Mouse (Mus musculus) ES-E14 (cell line): Measurements from ENCODE around the gene Nwd2. TPM values are rescaled to one million over a fixed set of nuclear protein-coding genes. Genes with fewer than 3 reads are reported as not detected.

ENCODE experiments used
- DNase-seq: peaks from one replicate; pipeline ENCODE4 v3.0.0-alpha.2; 2013; ENCODE audit warnings: low read depth, low spot score
- H3K27ac ChIP-seq: 2 replicates; pipeline ENCODE4 v1.5.1; 2012; ENCODE audit warnings: low read depth, mild to moderate bottlenecking, low read length, moderate library complexity, mixed read lengths; ENCODE audit not compliant: poor library complexity, insufficient read depth, severe bottlenecking
- H3K36me3 ChIP-seq: 2 replicates; pipeline ENCODE4 v1.6.1; 2012; ENCODE audit warnings: mild to moderate bottlenecking, low read length, moderate library complexity, mixed read lengths; ENCODE audit not compliant: control insufficient read depth, poor library complexity, insufficient read depth, severe bottlenecking
- H3K4me1 ChIP-seq, 2 experiments: fragments of 150-350 bp in 1 of 2; sonication (generic) in 1 of 2; 2 replicates each; pipeline ENCODE4 v1.6.1; 2012; ENCODE audit warnings: low read length in 2 of 2, mild to moderate bottlenecking in 1 of 2, mixed read lengths in 1 of 2; ENCODE audit not compliant: control insufficient read depth in 2 of 2, insufficient read depth in 2 of 2, poor library complexity in 1 of 2
- H3K4me3 ChIP-seq, 2 experiments: fragments of 150-350 bp in 1 of 2; sonication (generic) in 1 of 2; 2 replicates each; pipeline ENCODE4 v1.5.1; 2012; ENCODE audit warnings: low read length in 2 of 2, low read depth in 1 of 2, mild to moderate bottlenecking in 1 of 2, mixed read lengths in 1 of 2; ENCODE audit not compliant: insufficient read depth in 1 of 2, poor library complexity in 1 of 2, severe bottlenecking in 1 of 2
- H3K9ac ChIP-seq: 2 replicates; pipeline ENCODE4 v1.6.1; 2012; ENCODE audit warnings: low read depth, mild to moderate bottlenecking, low read length, mixed read lengths; ENCODE audit not compliant: poor library complexity, insufficient read depth, severe bottlenecking
- H3K9me3 ChIP-seq: fragments of 150-350 bp; sonication (generic); 2 replicates; pipeline ENCODE4 v1.6.1; 2012; ENCODE audit warnings: low read depth, mild to moderate bottlenecking, low read length; ENCODE audit not compliant: control insufficient read depth, insufficient read depth
- CHD2 ChIP-seq: IDR thresholded peaks from 2 replicates; pipeline ENCODE4 v1.6.1; 2014; ENCODE audit warnings: mild to moderate bottlenecking, low read depth, low read length, inconsistent platforms
- HCFC1 ChIP-seq: IDR thresholded peaks from 2 replicates; pipeline ENCODE4 v1.6.1; 2012; ENCODE audit warnings: low read length, inconsistent platforms, borderline replicate concordance; ENCODE audit not compliant: insufficient read depth
- MAFK ChIP-seq: IDR thresholded peaks from 2 replicates; pipeline ENCODE4 v1.6.1; 2014; ENCODE audit warnings: mild to moderate bottlenecking, low read depth, low read length, inconsistent platforms; ENCODE audit not compliant: insufficient read depth
- ZC3H11A ChIP-seq: IDR thresholded peaks from 2 replicates; pipeline ENCODE4 v1.6.1; 2012; ENCODE audit warnings: low read depth, mild to moderate bottlenecking, inconsistent platforms, low read length, borderline replicate concordance
- ZNF384 ChIP-seq: IDR thresholded peaks from 2 replicates; pipeline ENCODE4 v1.6.1; 2012; ENCODE audit warnings: low read depth, low read length, inconsistent platforms
- in situ Hi-C, 2 experiments: fragments of 600-800 bp; cut with MboI; formaldehyde crosslinking; loops; one replicate each; pipeline ENCODE4 v1.15.1; 2025; ENCODE audit warnings: low sequenced_read_pairs in 2 of 2, inconsistent platforms in 1 of 2; ENCODE audit not compliant: unreplicated experiment in 2 of 2
- total RNA-seq: library from RNA; depleted of rRNA; stranded (reverse); fragments of 300-350 nt; gene quantifications from 2 replicates; pipeline ENCODE4 v1.2.3, GENCODE M21; 2012; rRNA removed

The Nwd2 gene
- total RNA-seq, 1 experiment: not detected

DNA sequence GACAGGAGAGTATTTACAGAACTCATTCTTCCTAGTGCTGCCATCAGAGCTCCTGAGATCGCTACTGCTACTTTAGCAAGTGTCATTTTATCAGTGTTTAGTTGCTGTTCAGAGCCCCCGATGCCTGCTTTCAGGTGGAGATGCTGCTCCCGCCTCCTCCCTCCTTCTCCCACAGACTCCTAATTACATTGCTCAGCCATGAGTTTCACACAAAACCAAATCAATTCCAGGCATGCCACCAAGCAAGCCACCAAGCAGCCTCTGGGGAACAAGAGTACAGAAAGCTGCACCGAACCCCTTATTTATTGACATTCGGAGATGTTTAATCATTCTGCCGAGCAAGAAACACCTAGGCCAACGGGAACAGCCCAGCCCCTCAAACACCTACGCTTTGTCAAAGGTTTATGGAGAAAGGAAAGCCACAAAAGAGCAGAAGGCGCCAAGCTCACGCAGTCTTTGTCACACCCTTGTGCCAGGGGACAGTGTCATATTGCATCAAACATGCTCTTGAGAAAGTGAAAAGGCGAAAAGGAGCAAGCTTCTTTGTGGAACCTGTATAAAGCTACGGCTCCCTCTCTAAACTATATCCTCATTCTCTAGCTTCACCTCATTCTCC, 191.0 kb downstream of the Nwd2 start:
- TF ChIP-seq ZNF384 (no peak), CHD2 (no peak), ZC3H11A (no peak), MAFK (no peak), HCFC1 (no peak)
- Histone ChIP-seq H3K9ac (no peak overlapping the region), H3K36me3 (no peaks in the 10 kb centered on the region), H3K4me3 (no peak overlapping the region), H3K9me3 (no peaks in the 10 kb centered on the region), H3K4me1 (no peaks in the 10 kb centered on the region), H3K27ac (no peak overlapping the region)
- in situ Hi-C loops: no loop called here
- no peak for DNase-seq

DNA sequence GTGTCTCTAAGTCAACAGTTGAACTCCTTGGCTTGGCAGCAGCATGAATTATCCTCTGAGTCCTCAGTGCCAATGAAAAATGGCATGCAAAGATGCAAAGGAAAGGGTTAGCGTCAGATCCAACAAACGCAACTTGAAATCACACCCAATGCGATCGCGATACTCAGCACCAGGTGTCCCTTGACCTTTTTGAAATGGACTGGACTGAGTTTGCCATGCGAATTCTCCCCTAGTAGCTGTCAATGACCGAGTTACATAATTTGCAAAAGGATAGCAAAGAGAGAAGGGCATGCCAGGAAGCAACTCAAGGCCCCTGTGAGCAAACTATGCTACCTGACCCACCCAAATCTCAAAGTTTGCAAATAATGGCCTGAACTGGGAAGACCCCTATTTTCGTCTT, 198.2 kb downstream of the Nwd2 start:
- no peak for TF ChIP-seq CHD2
- no peak for TF ChIP-seq ZNF384
- no peak for TF ChIP-seq HCFC1
- TF ChIP-seq MAFK: no peak
- no peak overlapping the region for H3K27ac ChIP-seq
- H3K36me3 ChIP-seq: no peaks in the 10 kb centered on the region
- in situ Hi-C loops: no loop called here
- no peak for DNase-seq
- H3K4me1 ChIP-seq: no peaks in the 10 kb centered on the region
- no peaks in the 10 kb centered on the region for H3K9me3 ChIP-seq
- H3K9ac ChIP-seq: no peak overlapping the region
- H3K4me3 ChIP-seq: no peak overlapping the region

DNA sequence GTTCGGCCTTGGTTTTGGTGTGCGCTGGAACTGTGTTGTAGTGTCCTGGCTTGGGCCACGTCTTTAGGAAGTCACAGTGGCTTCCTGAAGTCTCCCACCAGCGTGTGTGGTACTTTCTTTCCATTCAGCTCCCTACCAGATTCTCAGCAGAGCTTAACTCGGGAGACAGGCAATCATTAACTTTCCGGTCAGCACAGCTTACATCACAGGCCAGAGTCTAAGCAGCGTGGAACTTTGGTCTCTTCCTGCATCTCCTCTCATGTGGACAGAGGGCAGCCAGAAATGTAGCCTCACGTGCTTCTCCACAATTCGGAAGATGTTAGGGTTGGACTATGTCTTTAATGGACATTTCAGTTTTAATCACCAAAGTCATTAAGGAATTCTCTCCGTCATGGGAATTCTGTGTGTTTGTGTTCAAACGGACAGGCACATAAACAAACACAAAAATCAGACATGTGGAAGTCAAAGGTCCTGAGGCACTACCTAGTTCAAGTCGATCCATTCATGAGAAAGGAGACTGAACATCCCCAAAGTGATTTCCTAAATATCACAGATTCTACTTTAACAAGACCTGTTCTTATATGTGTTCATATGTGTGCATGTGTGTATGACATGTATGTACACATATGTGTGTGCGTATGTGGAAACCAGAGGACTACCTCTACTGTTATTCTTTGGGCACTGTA, 198.8 kb downstream of the Nwd2 start:
- no peaks in the 10 kb centered on the region for H3K36me3 ChIP-seq
- no peak overlapping the region for H3K4me3 ChIP-seq
- no peak overlapping the region for H3K9ac ChIP-seq
- no peaks in the 10 kb centered on the region for H3K4me1 ChIP-seq
- DNase-seq: no peak
- H3K9me3 ChIP-seq: no peaks in the 10 kb centered on the region
- TF ChIP-seq HCFC1 (no peak), MAFK (no peak), ZNF384 (no peak), CHD2 (no peak), ZC3H11A (no peak)
- in situ Hi-C loops: no loop called here
- H3K27ac ChIP-seq: no peak overlapping the region

DNA sequence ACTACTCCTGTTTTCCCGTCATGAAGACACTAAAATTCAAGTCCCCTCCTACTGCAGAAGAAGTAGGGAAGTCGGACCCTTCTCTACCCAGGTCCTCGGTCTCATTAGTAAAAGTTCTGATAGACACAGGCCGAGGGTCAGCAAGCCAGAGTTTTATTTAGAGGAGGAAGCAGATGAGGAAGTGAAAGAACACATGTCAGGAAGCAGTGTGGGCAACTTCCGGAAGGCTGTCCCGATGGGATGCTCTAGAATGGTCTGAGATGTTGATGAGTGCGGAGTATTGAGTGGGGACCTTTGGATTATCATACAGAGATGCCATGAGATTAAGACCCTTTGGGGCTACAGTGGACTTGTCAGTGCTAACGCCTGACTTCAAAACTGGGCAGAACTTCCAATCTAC, 210.0 kb downstream of the Nwd2 start:
- no peak for TF ChIP-seq MAFK
- no peak for TF ChIP-seq HCFC1
- no peak for TF ChIP-seq ZNF384
- TF ChIP-seq ZC3H11A: no peak
- no peak for TF ChIP-seq CHD2
- no peaks in the 10 kb centered on the region for H3K36me3 ChIP-seq
- in situ Hi-C loops: no loop called here
- no peaks in the 10 kb centered on the region for H3K9me3 ChIP-seq
- no peak for DNase-seq
- H3K4me3 ChIP-seq: no peak overlapping the region
- no peaks in the 10 kb centered on the region for H3K4me1 ChIP-seq
- H3K27ac ChIP-seq: no peak overlapping the region
- no peak overlapping the region for H3K9ac ChIP-seq

Other genes starting within 250 kb of the Nwd2 start
- gene 0610040J01Rik, start 163.3 kb downstream of the Nwd2 start, total RNA-seq: 3.3 and 6.6 TPM in 2 replicates